Mouse (Mus musculus): ENCODE results near the gene Unc13d. TPM values are rescaled to one million over a fixed set of nuclear protein-coding genes. Genes with fewer than 3 reads are reported as not detected.

Gene Unc13d
- polyA plus RNA-seq, 1 experiment = 56.4 TPM

DNA sequence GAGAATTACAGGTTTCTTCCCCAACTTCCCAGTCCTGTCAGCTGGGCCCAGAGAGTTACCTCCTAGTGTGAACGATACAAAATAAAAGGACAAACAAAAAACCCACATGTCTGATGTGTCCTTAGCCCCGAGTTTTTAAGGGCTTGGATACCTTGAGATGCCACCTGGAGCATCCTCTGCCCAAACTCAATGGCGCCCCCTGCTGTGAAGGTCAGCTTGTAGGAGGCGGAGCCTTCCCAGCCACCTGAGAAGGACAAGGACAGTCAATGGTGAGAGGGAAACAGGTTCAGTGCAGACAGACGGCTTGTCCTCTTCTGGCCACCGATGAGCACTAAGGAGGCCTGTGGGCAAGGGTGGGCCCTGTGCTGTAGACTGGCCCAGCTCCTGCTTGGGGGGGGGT is 3.3 kb upstream of the Unc13d start:
- TF ChIP-seq POLR2A (IDR thresholded peaks at IDR 0.05; ENCODE audit: borderline replicate concordance, extremely low read depth, low read depth, low read length) (no peak), CTCF (IDR thresholded peaks at IDR 0.05; ENCODE audit: insufficient read depth, low read length) (peak; percentile 61)
- Histone ChIP-seq H3K4me1 (ENCODE audit: control insufficient read depth, insufficient read depth, low read length) (peaks cover 12% of the 10 kb centered on the region), H3K4me3 (replicated peaks; ENCODE audit: extremely low read depth, low read depth, low read length) (no peak overlapping the region)
- peak; percentile 71 for DNase-seq
- WGBS = 68% methylated on average over 6 of the region's 6 CpGs

DNA sequence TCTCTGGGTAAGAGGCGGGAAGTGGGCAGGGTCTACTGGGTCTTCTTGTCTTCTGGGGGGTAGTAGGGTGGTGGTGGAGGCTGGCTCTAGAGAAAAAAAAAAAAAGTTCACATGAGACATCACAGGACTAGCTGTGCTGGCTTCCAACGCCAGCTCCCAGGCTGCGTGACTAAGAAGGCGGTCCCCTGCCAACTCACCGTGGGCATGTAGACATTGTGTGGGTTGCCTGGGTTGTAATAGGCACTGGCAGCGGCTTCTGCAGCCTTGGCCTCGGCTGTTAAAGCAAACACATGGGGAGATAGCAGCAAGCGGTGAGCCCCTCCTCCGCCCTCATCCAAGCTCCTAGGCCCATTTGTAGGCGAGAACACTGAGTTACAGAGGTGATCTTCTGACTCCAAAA is 1.8 kb upstream of the Unc13d start:
- no peak overlapping the region for H3K4me3 ChIP-seq (replicated peaks; ENCODE audit: extremely low read depth, low read depth, low read length)
- TF ChIP-seq CTCF (IDR thresholded peaks at IDR 0.05; ENCODE audit: insufficient read depth, low read length) (no peak), POLR2A (IDR thresholded peaks at IDR 0.05; ENCODE audit: borderline replicate concordance, extremely low read depth, low read depth, low read length) (no peak)
- DNase-seq = no peak
- WGBS = 71% methylated on average over 10 of the region's 10 CpGs
- peaks cover 6% of the 10 kb centered on the region; the same call in 1 of the 2 replicates for H3K4me1 ChIP-seq (ENCODE audit: control insufficient read depth, insufficient read depth, low read length)

DNA sequence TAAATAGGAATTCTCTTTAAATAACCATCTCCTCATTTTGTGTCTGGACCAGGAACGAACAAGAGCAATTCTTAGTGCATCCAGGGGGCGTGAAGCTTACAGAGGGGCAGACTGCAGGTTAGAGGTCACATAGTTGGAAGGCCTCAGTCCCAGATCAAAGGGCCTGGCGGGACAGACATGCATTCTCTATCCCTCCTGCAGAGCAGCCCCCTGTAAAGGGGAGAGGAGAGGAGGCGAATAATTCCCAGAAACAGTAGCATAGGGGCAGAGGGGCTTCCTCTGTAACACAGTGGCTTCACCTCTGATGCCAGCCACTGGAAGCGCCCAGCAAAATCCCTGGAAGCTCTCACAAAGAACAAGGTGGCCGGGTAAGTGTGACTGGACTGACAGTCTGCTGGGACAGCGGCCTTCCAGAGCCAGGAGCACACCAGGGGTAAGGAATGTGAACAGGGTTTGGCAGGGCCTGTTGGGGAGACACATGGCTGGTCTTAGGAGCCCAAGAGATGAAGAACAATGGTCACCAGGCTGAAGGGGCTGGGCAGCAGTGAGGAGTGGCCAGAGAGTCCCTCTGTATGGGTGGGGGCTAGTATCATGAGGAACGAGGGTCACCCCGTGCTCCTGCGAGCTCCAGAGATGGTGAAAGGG is 1.0 kb upstream of the Unc13d start:
- H3K4me1 ChIP-seq (ENCODE audit: control insufficient read depth, insufficient read depth, low read length) = peaks cover 3% of the 10 kb centered on the region; the same call in 1 of the 2 replicates
- DNase-seq = no peak
- H3K4me3 ChIP-seq (replicated peaks; ENCODE audit: extremely low read depth, low read depth, low read length) = no peak overlapping the region
- WGBS = 62% methylated on average over 10 of the region's 10 CpGs
- TF ChIP-seq CTCF (IDR thresholded peaks at IDR 0.05; ENCODE audit: insufficient read depth, low read length) (no peak), POLR2A (IDR thresholded peaks at IDR 0.05; ENCODE audit: borderline replicate concordance, extremely low read depth, low read depth, low read length) (no peak)

DNA sequence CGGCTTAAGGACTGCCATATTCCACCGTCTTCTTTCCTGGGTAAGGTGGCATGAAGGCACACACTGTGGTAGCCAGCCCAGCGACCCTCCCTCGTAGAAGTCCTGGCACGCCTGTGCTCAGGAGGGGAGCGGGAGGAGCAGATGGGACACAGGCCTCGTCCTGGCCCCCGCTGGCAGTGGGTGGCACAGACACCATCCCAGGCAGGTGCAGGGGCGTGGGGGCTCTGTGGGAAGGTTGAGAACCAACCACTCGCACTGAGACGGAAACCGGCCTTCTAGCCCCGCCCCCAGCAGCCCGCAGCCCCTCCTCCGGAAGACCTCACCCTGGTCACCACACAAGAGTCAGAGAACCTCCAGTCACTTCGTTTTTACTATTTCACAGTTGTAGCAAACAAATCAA is 460 bp upstream of the Unc13d start:
- H3K4me1 ChIP-seq (ENCODE audit: control insufficient read depth, insufficient read depth, low read length) = peaks cover 3% of the 10 kb centered on the region; the same call in 1 of the 2 replicates
- peak; percentile 61 for DNase-seq
- peak overlapping the region; percentile 49 for H3K4me3 ChIP-seq (replicated peaks; ENCODE audit: extremely low read depth, low read depth, low read length)
- TF ChIP-seq POLR2A (IDR thresholded peaks at IDR 0.05; ENCODE audit: borderline replicate concordance, extremely low read depth, low read depth, low read length) (peak; percentile 20; the same call in 1 of the 2 replicates), CTCF (IDR thresholded peaks at IDR 0.05; ENCODE audit: insufficient read depth, low read length) (no peak)
- 13% methylated on average over 16 of the region's 16 CpGs for WGBS

DNA sequence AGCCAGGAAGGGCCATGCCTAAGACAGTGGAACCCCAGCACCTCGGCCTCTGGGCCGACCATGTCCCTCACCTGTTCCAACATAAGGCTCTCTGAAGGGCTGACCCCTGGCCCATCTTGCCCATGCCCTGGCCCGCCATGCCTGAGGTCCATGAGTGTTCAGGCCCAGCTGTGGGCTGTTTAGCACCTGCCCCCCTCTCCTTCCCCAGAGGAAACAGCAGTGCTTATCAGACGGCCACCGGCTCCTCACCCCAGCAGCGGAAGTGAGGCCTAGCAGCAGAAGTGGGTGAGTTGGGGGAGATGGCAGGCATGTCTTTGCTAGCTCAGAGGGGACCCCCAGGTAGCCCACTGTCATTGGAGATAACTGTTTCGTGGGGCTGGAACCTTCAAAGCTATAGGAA is 925 bp downstream of the Unc13d start:
- Histone ChIP-seq H3K4me1 (ENCODE audit: control insufficient read depth, insufficient read depth, low read length) (peaks cover 3% of the 10 kb centered on the region; the same call in 1 of the 2 replicates), H3K4me3 (replicated peaks; ENCODE audit: extremely low read depth, low read depth, low read length) (peak overlapping the region; percentile 49)
- DNase-seq = no peak
- WGBS = 57% methylated on average over 7 of the region's 7 CpGs
- no peak for TF ChIP-seq CTCF (IDR thresholded peaks at IDR 0.05; ENCODE audit: insufficient read depth, low read length)

DNA sequence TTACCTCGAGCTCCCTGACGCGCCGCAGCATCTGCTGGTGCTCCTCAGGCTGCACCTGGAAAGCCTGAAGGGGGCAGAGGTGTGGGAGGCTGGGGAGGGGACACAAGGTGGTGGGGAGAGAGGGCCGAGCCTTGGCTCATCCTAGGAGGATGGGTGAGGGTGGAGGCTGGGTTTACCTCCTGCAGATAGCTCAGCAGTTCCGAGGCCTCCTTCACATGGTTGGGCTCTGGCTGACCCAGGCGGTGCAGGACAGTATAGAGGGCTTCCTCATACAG is 1.6 kb downstream of the Unc13d start:
- TF ChIP-seq CTCF (IDR thresholded peaks at IDR 0.05; ENCODE audit: insufficient read depth, low read length) (no peak), POLR2A (IDR thresholded peaks at IDR 0.05; ENCODE audit: borderline replicate concordance, extremely low read depth, low read depth, low read length) (no peak)
- Histone ChIP-seq H3K4me3 (replicated peaks; ENCODE audit: extremely low read depth, low read depth, low read length) (no peak overlapping the region), H3K4me1 (ENCODE audit: control insufficient read depth, insufficient read depth, low read length) (peaks cover 3% of the 10 kb centered on the region; the same call in 1 of the 2 replicates)
- 75% methylated on average over 7 of the region's 7 CpGs for WGBS
- no peak for DNase-seq

DNA sequence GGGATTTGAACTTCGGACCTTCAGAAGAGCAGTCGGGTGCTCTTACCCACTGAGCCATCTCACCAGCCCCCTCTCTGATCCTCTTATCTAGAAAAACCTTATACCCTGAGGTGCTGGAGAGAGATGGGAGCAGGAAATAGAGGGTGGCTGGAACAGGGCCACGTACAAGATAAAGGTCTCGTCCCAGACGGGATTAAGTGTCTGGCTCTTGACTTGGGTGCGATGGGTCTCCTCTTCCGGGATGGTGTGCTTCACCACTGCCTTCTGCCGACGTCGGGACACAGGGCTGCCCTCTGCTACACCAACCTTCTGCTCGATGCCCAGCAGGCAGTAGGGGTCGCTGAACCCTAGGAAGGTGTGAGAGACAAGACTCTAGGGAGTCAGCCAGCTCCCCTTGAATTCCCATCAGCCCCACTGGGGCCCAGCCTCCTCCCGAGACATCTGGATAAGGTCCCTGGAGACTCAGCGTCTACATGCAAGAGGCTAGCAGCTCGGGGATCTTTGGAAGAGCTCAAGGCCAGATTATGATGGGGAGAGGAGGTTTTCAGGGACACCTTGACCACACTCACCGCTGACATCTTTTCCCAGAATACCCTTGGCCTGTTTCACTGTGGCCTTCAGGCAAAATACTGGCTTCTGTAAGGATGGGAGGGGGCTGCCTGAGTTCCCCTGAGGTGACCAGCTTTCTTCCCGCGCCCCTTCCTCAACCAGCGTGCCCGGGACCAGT is 2.1 kb downstream of the Unc13d start:
- no peak overlapping the region for H3K4me3 ChIP-seq (replicated peaks; ENCODE audit: extremely low read depth, low read depth, low read length)
- TF ChIP-seq CTCF (IDR thresholded peaks at IDR 0.05; ENCODE audit: insufficient read depth, low read length) (no peak), POLR2A (IDR thresholded peaks at IDR 0.05; ENCODE audit: borderline replicate concordance, extremely low read depth, low read depth, low read length) (no peak)
- H3K4me1 ChIP-seq (ENCODE audit: control insufficient read depth, insufficient read depth, low read length) = peaks cover 3% of the 10 kb centered on the region; the same call in 1 of the 2 replicates
- no peak for DNase-seq
- WGBS = 58% methylated on average over 20 of the region's 20 CpGs

DNA sequence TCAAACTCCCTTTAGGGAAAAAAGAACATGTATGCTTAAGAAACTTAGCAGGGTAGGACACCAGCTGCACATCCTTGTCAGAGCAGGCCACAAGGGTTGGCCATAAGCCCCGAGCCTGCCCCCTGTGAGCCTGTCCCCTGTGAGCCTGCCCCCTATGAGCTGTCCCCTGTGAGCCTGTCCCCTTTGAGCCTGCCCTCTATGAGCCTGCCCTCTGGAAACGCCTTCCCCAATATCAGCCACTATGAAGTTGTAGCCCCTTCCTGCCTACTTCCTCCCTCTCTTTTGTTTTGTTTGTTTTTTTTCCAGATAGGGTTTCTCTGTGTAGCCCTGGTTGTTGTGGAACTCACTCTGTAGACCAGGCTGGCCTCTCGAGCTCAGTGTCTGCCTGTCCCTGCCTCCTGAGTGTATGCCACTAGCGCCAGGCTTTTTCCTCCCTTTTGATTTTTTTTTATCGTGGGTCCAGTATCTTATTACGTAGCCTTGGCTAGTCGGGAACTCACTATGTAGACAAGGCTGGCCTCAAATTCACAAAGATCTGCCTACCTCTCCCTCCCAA is 3.2 kb downstream of the Unc13d start:
- TF ChIP-seq POLR2A (IDR thresholded peaks at IDR 0.05; ENCODE audit: borderline replicate concordance, extremely low read depth, low read depth, low read length) = no peak
- WGBS = 50% methylated on average over 7 of the region's 7 CpGs
- H3K4me3 ChIP-seq (replicated peaks; ENCODE audit: extremely low read depth, low read depth, low read length) = no peak overlapping the region
- DNase-seq = no peak
- H3K4me1 ChIP-seq (ENCODE audit: control insufficient read depth, insufficient read depth, low read length) = peaks cover 3% of the 10 kb centered on the region; the same call in 1 of the 2 replicates

DNA sequence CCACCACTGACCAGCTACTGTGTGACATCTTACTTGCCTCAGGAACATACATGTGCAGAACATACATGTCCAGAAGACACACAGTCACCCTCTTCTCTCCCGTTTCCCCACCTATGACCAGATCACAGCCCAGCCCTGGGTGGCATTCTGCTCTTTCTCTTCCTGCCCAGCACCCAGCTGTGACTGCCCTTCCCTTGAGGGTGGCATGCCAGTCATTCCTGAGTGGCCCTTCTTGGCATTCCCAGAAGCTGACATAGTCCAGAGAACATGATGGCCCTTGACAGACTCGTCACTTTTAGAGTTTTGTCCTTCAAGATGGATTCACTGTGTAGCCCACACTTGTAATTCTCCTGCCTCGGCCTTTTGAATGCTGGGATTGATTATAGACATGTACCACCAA is 5.2 kb downstream of the Unc13d start:
- DNase-seq = peak; percentile 65
- TF ChIP-seq CTCF (IDR thresholded peaks at IDR 0.05; ENCODE audit: insufficient read depth, low read length) (no peak), POLR2A (IDR thresholded peaks at IDR 0.05; ENCODE audit: borderline replicate concordance, extremely low read depth, low read depth, low read length) (no peak)
- H3K4me1 ChIP-seq (ENCODE audit: control insufficient read depth, insufficient read depth, low read length) = no peaks in the 10 kb centered on the region
- no peak overlapping the region for H3K4me3 ChIP-seq (replicated peaks; ENCODE audit: extremely low read depth, low read depth, low read length)
- 61% methylated on average over 3 of the region's 3 CpGs for WGBS

DNA sequence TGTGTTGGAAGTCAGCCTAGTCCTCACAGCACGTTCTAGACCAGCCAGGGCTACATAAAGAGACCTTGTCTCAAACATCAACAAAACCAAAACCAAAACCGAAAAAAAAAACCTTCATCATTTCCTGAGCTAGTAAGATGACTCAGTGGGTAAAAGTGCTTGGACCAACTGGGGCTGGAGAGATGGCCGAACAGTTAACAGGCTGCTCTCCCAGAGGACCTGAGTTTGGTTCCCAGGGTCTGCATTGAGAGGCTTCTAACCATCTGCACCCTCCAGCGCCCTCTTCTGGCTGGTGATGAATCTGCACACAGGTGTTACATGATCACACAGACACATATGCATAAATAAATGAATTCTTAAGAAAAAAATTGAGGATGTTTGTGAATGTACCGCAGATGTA is 6.3 kb downstream of the Unc13d start:
- WGBS = 43% methylated on average over 5 of the region's 5 CpGs
- DNase-seq = no peak

More for the DNA sequence above, 6.3 kb downstream of the Unc13d start:
- TF ChIP-seq CTCF (IDR thresholded peaks at IDR 0.05; ENCODE audit: insufficient read depth, low read length) = peak; percentile 45
- TF ChIP-seq POLR2A (IDR thresholded peaks at IDR 0.05; ENCODE audit: borderline replicate concordance, extremely low read depth, low read depth, low read length) = no peak
- H3K4me1 ChIP-seq (ENCODE audit: control insufficient read depth, insufficient read depth, low read length) = no peaks in the 10 kb centered on the region
- H3K4me3 ChIP-seq (replicated peaks; ENCODE audit: extremely low read depth, low read depth, low read length) = no peak overlapping the region

All from lung, adult 2 months (tissue).